Mouse (Mus musculus) cerebellum, adult 11 months (tissue): Measurements from ENCODE around the gene Lrrc56.

ENCODE experiments used
- DNase-seq: peaks from one replicate; pipeline ENCODE4 v3.0.0; 2022

Gene Lrrc56

GRCm38 (mm10) chr7:141192776-141193347 is 1.1 kb upstream of the Lrrc56 start:
- no peak for DNase-seq

- DNase-seq = peak; percentile 52
These were observed 555 bp upstream of the Lrrc56 start for GRCm38 (mm10) chr7:141193348-141193856.

GRCm38 (mm10) chr7:141194409-141194808 is 452 bp downstream of the Lrrc56 start:
- DNase-seq = no peak

- peak; percentile 76 for DNase-seq
These were observed 873 bp downstream of the Lrrc56 start for GRCm38 (mm10) chr7:141194830-141195229.

GRCm38 (mm10) chr7:141195754-141196153 is 1.8 kb downstream of the Lrrc56 start:
- no peak for DNase-seq

GRCm38 (mm10) chr7:141196619-141197282 is 2.8 kb downstream of the Lrrc56 start:
- DNase-seq = no peak

- DNase-seq = no peak
These were observed 4.2 kb downstream of the Lrrc56 start for GRCm38 (mm10) chr7:141198121-141198520.

- DNase-seq = no peak
These were observed 10.6 kb downstream of the Lrrc56 start for GRCm38 (mm10) chr7:141204546-141204945.

GRCm38 (mm10) chr7:141205504-141205903 is 11.5 kb downstream of the Lrrc56 start:
- DNase-seq = no peak

GRCm38 (mm10) chr7:141206182-141206937 is 12.4 kb downstream of the Lrrc56 start:
- no peak for DNase-seq

- DNase-seq = no peak
These were observed 15.6 kb downstream of the Lrrc56 start for GRCm38 (mm10) chr7:141209526-141209925.

- DNase-seq = no peak
These were observed 16.2 kb downstream of the Lrrc56 start for GRCm38 (mm10) chr7:141210137-141210536.

- DNase-seq = no peak
These were observed 16.7 kb downstream of the Lrrc56 start for GRCm38 (mm10) chr7:141210606-141211131.

- DNase-seq = no peak
These were observed 19.2 kb downstream of the Lrrc56 start for GRCm38 (mm10) chr7:141213133-141213532.

- DNase-seq = no peak
These were observed 19.8 kb downstream of the Lrrc56 start, which contains the start of gene Lmntd2 for GRCm38 (mm10) chr7:141213605-141214235. Lmntd2 (minus strand) TSS chr7:141214080.

- no peak for DNase-seq
These were observed 20.4 kb downstream of the Lrrc56 start for GRCm38 (mm10) chr7:141214310-141214709.

- DNase-seq = peak; percentile 85
These were observed 21.3 kb downstream of the Lrrc56 start, which contains the start of gene Rassf7 for GRCm38 (mm10) chr7:141215101-141215879. Rassf7 (plus strand) TSS chr7:141215860.

- DNase-seq = no peak
These were observed 22.1 kb downstream of the Lrrc56 start for GRCm38 (mm10) chr7:141215880-141216733.

- DNase-seq = no peak
These were observed 22.9 kb downstream of the Lrrc56 start for GRCm38 (mm10) chr7:141216894-141217293.

- no peak for DNase-seq
These were observed 23.5 kb downstream of the Lrrc56 start for GRCm38 (mm10) chr7:141217343-141218013.
